Mouse (Mus musculus) heart, adult 2 months (tissue): ENCODE results near the gene Med23. TPM values are rescaled to one million over a fixed set of nuclear protein-coding genes. Genes with fewer than 3 reads are reported as not detected.

ENCODE experiments used
- DNase-seq, 2 experiments: peaks; one replicate each; pipeline ENCODE4 v3.0.0; 2021
- H3K27ac ChIP-seq: fragments of 200-600 bp; 2 replicates; pipeline ENCODE4 v1.8.1; 2022
- H3K27me3 ChIP-seq: fragments of 200-500 bp; 2 replicates; pipeline ENCODE4 v1.6.1; 2012; ENCODE audit warnings: mild to moderate bottlenecking, low read length, inconsistent platforms, mixed read lengths; ENCODE audit not compliant: control insufficient read depth, insufficient read depth
- H3K36me3 ChIP-seq: fragments of 200-500 bp; 2 replicates; pipeline ENCODE4 v1.6.1; 2012; ENCODE audit warnings: low read length, inconsistent platforms; ENCODE audit not compliant: control insufficient read depth, insufficient read depth
- H3K4me1 ChIP-seq: fragments of 200-500 bp; 2 replicates; pipeline ENCODE4 v1.6.1; 2011; ENCODE audit warnings: low read length; ENCODE audit not compliant: control insufficient read depth, insufficient read depth
- H3K4me3 ChIP-seq: fragments of 200-600 bp; 2 replicates; pipeline ENCODE4 v1.8.1; 2022
- H3K79me2 ChIP-seq: fragments of 200-500 bp; replicated peaks from 2 replicates; pipeline ENCODE4 v1.6.1; 2012; ENCODE audit warnings: mild to moderate bottlenecking, inconsistent platforms, low read length, moderate library complexity, mixed read lengths; ENCODE audit not compliant: control insufficient read depth, insufficient read depth
- H3K9ac ChIP-seq: fragments of 200-500 bp; 2 replicates; pipeline ENCODE4 v1.6.1; 2012; ENCODE audit warnings: low read depth, mild to moderate bottlenecking, control low read depth, inconsistent platforms, low read length, mixed read lengths
- CTCF ChIP-seq: fragments of 200-600 bp; IDR thresholded peaks from 2 replicates; pipeline ENCODE4 v1.8.1; 2022; ENCODE audit warnings: antibody characterized with exemption, mild to moderate bottlenecking, moderate library complexity
- EP300 ChIP-seq: fragments of 200-500 bp; IDR thresholded peaks from 2 replicates; pipeline ENCODE4 v1.6.1; 2011; ENCODE audit warnings: low read depth, low read length, control low read depth; ENCODE audit not compliant: insufficient read depth
- POLR2A ChIP-seq: fragments of 200-500 bp; IDR thresholded peaks from 2 replicates; pipeline ENCODE4 v1.6.1; 2011; ENCODE audit warnings: mild to moderate bottlenecking, low read depth, low read length, control low read depth; ENCODE audit not compliant: insufficient read depth
- WGBS: fragments of 180-500 bp; shearing (Covaris S2); methylation state at CpG from one replicate; pipeline ENCODE4 v1.1.7; 2018; 5-methylcytosine and 5-hydroxymethylcytosine counted together
- intact Hi-C: fragments of 180-260 bp; cut with DNase I; formaldehyde crosslinking; loops from one replicate; pipeline ENCODE4 v1.15.1; 2025
- microRNA-seq, 2 experiments: library from miRNA; unstranded; fragments of <30 nt; microRNA quantifications; one replicate each; pipeline ENCODE4 v1.2.0; 2021
- polyA plus RNA-seq: library from polyadenylated mRNA; depleted of rRNA; stranded (reverse); fragments of >200 nt; gene quantifications from 2 replicates; pipeline ENCODE4 v1.2.3, GENCODE M21; 2012; rRNA removed
- total RNA-seq, 2 experiments: library from RNA; stranded (reverse); gene quantifications; 2 replicates each; pipeline ENCODE4 v1.2.3; 2021

The Med23 gene
- total and polyA plus RNA-seq, 3 experiments = 10.6 to 14.4 (median 13.5) TPM

- Histone ChIP-seq H3K4me3 (no peak overlapping the region), H3K9ac (no peak overlapping the region)
- 38% methylated on average over 15 of the region's 15 CpGs for WGBS
Measured at GRCm38 (mm10) chr10:24959043-24959916, 89.5 kb downstream of the Med23 start.

DNA sequence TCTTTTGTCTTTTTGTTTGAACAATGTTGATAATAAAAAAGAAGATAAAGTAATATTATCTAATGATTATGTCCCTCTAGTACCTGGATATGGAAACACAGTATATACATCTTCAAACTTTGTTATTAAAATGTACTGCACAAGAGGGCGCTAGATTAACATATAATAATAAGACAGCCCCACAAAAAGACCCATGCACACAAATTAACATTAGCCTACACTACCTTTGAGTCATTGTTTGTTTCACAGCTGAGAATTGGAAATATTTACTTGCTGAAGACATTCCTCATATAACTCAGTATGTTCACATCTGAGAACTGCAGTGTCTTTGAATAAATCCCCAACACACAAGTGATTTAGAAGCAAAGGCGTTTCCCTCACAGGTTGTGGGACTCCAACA, 91.3 kb downstream of the Med23 start:
- Histone ChIP-seq H3K4me1 (no peaks in the 10 kb centered on the region), H3K9ac (no peak overlapping the region), H3K27ac (no peak overlapping the region), H3K36me3 (no peaks in the 10 kb centered on the region), H3K79me2 (no peaks in the 10 kb centered on the region), H3K4me3 (no peak overlapping the region), H3K27me3 (peaks cover 1% of the 10 kb centered on the region; the same call in 1 of the 2 replicates)
- no peak for DNase-seq
- no peak for TF ChIP-seq EP300
- peak; percentile 68 for TF ChIP-seq CTCF
- intact Hi-C loops = loop anchor here (1.0 kb wide), 1 partner anchor 258 kb away; no protein-coding TSS in a partner anchor
- 53% methylated on average over 2 of the region's 2 CpGs for WGBS

More at GRCm38 (mm10) chr10:24959043-24959916, 89.5 kb downstream of the Med23 start:
- H3K27ac ChIP-seq = no peak overlapping the region
- intact Hi-C loops = no loop called here
- no peaks in the 10 kb centered on the region; the same call in 1 of the 2 replicates for H3K27me3 ChIP-seq
- H3K4me1 ChIP-seq = no peaks in the 10 kb centered on the region
- H3K36me3 ChIP-seq = no peaks in the 10 kb centered on the region
- peak in 1 of 2 experiments; percentile 31 for DNase-seq
- TF ChIP-seq POLR2A = no peak
- TF ChIP-seq EP300 = no peak
- no peaks in the 10 kb centered on the region for H3K79me2 ChIP-seq

GRCm38 (mm10) chr10:24961889-24962288, 92.1 kb downstream of the Med23 start:
- Histone ChIP-seq H3K36me3 (no peaks in the 10 kb centered on the region), H3K4me3 (no peak overlapping the region), H3K79me2 (no peaks in the 10 kb centered on the region), H3K27me3 (peaks cover 1% of the 10 kb centered on the region; the same call in 1 of the 2 replicates), H3K9ac (no peak overlapping the region), H3K27ac (no peak overlapping the region), H3K4me1 (no peaks in the 10 kb centered on the region)
- 65% methylated on average over 2 of the region's 2 CpGs for WGBS
- intact Hi-C loops = loop anchor here (1.0 kb wide), 1 partner anchor 257 kb away; no protein-coding TSS in a partner anchor
- TF ChIP-seq EP300 (no peak), CTCF (no peak), POLR2A (no peak)
- no peak for DNase-seq

Small RNA genes lying within 50 kb of the gene (microRNA-seq; reads per million reads assigned to microRNA genes)
- gene Mir6905 = 0 reads per million in 2 experiments

Other genes starting within 250 kb of the Med23 start
- gene Enpp1, start 157.8 kb upstream of the Med23 start, total RNA-seq = 1 to 10 TPM; 5.8 to 6.5 TPM
- gene Enpp1, start 157.8 kb upstream of the Med23 start, polyA plus RNA-seq = 2.1 and 2.8 TPM in 2 replicates
- gene Enpp3, start 27.2 kb upstream of the Med23 start, total RNA-seq = 1 to 10 TPM; 2.3 to 3.3 TPM
- 2.4 and 5.9 TPM in 2 replicates for gene Enpp3, start 27.2 kb upstream of the Med23 start, polyA plus RNA-seq
- gene Arg1, start 57.5 kb downstream of the Med23 start, total RNA-seq = not detected
- 0.06 and 0.32 TPM in 2 replicates for gene Arg1, start 57.5 kb downstream of the Med23 start, polyA plus RNA-seq